ENCODE assay signal across 8 mouse cellular contexts in the genomic region with DNA sequence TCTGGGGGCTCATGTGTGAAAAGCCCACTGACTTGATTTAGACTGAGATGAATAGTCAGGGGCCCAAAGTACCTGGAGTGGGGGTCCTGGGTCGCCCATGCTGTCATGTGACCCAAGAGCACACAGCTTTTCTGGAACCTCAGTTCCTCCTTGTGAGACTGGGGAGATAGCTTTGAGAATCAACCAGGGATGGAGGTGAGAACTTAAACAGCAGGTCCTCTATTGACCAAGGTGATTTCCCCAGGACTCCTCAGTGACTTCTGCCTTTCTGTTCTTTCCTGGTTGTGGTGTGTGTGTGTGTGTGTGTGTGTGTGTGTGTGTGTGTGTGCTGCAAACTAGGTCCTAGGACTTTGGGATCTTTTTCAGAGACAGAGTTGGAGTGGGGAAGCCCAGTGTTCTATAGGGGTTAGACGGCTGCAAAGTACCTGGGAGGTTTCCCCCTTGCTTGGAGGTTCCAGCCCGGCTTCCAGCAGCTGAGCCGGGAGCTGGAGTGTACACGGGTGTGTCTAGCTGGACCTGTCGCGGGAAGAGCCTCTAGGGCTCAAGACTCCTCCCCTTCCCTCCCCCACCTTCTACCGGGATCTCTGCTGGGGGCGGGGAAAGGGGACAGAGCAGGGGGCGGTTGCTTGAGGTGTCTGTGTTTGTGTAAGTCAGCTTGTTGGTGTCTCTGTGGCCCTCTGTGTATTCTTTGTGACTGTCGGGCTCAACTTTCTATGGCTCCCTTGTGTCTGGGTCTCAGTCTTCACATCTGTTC. TPM values are rescaled to one million over a fixed set of nuclear protein-coding genes. Genes with fewer than 3 reads are reported as not detected.
A peak's percentile ranks its signal among the peaks of the same experiment; 100 is the strongest.
DNase-seq lines count a peak whose midpoint lies in the region; ATAC-seq lines count a peak whose summit lies in the region.

No protein-coding gene starts in this region.

- no peaks in the 10 kb centered on the region for H3K9me3 ChIP-seq in megakaryocyte, embryonic 14.5 days
- H3K9me3 ChIP-seq in heart, embryonic 12.5 days (replicated peaks) = no peaks in the 10 kb centered on the region
- no peaks in the 10 kb centered on the region for H3K9me3 ChIP-seq in midbrain, embryonic 11.5 days (ENCODE audit: control insufficient read depth, low read length)

- peaks cover 59% of the 10 kb centered on the region for H3K27me3 ChIP-seq in megakaryocyte, embryonic 14.5 days (replicated peaks)
- H3K27me3 ChIP-seq in heart, embryonic 12.5 days (replicated peaks) = no peaks in the 10 kb centered on the region
- no peaks in the 10 kb centered on the region for H3K27me3 ChIP-seq in midbrain, embryonic 11.5 days (ENCODE audit: control insufficient read depth, insufficient read depth, low read length)

- peaks cover 15% of the 10 kb centered on the region for H3K36me3 ChIP-seq in megakaryocyte, embryonic 14.5 days (replicated peaks; ENCODE audit: low read length)
- peaks cover 14% of the 10 kb centered on the region for H3K36me3 ChIP-seq in heart, embryonic 12.5 days
- H3K36me3 ChIP-seq in midbrain, embryonic 11.5 days (ENCODE audit: control insufficient read depth, insufficient read depth, low read length) = no peaks in the 10 kb centered on the region

- peaks cover 76% of the 10 kb centered on the region for H3K4me1 ChIP-seq in megakaryocyte, embryonic 14.5 days
- H3K4me1 ChIP-seq in heart, embryonic 12.5 days (replicated peaks) = peaks cover 92% of the 10 kb centered on the region
- peaks cover 47% of the 10 kb centered on the region for H3K4me1 ChIP-seq in midbrain, embryonic 11.5 days (ENCODE audit: control insufficient read depth, insufficient read depth, low read length)

- H3K27ac ChIP-seq in heart, embryonic 12.5 days (ENCODE audit: poor library complexity, severe bottlenecking) = peak overlapping the region; percentile 99
- no peak overlapping the region for H3K27ac ChIP-seq in midbrain, embryonic 11.5 days (ENCODE audit: low read depth, low read length)

- peak; percentile 22 for DNase-seq in adrenal gland, postnatal 25 days
- peak; percentile 73 for DNase-seq in kidney, postnatal 10 days
- peak; percentile 91 for DNase-seq in midbrain, embryonic 11.5 days (ENCODE audit: low spot score, missing footprints)
- no peak for DNase-seq in layer of hippocampus, adult 9-10 months (ENCODE audit: low spot score)
- no peak for DNase-seq in frontal cortex, postnatal 14 days (ENCODE audit: low spot score in 2 of 2)

- 3% methylated on average over 11 of the region's 11 CpGs for WGBS in heart, embryonic 12.5 days
- WGBS in midbrain, embryonic 11.5 days = 3% methylated on average over 11 of the region's 11 CpGs

- peak overlapping the region; percentile 88 for H3K4me3 ChIP-seq in megakaryocyte, embryonic 14.5 days (replicated peaks)
- peak overlapping the region; percentile 54 for H3K4me3 ChIP-seq in heart, embryonic 12.5 days
- peak overlapping the region; percentile 25 for H3K4me3 ChIP-seq in midbrain, embryonic 11.5 days (ENCODE audit: low read depth, low read length)

- H3K4me2 ChIP-seq in heart, embryonic 12.5 days = peak overlapping the region; percentile 92
- H3K4me2 ChIP-seq in midbrain, embryonic 11.5 days = peak overlapping the region; percentile 73

- peak overlapping the region; percentile 75 for H3K9ac ChIP-seq in heart, embryonic 12.5 days
- H3K9ac ChIP-seq in midbrain, embryonic 11.5 days (ENCODE audit: low read length) = peak overlapping the region; percentile 52; the same call in 1 of the 2 replicates

- ATAC-seq in megakaryocyte, adult 5-6 weeks (ENCODE audit: poor library complexity, severe bottlenecking) = no peak
- ATAC-seq in heart, embryonic 12.5 days (ENCODE audit: insufficient number of reproducible peaks, low FRiP score) = 0 out of 2 replicates have a peak, but pooled peaks have one; percentile 14
- peak; percentile 10; the same call in 1 of the 2 replicates for ATAC-seq in midbrain, embryonic 11.5 days (ENCODE audit: low FRiP score)

RNA-seq across cellular contexts. Expression of a gene that starts 15.2 kb away (rescaled TPM):
- 11.6 and 16.1 TPM in 2 replicates for polyA plus RNA-seq in megakaryocyte, embryonic 14.5 days (2012; ENCODE audit: insufficient read depth, low replicate concordance)
- total RNA-seq in megakaryocyte, adult 5-6 weeks (2015) = 6.0 TPM in 2 replicates
- 2.6 and 3.0 TPM in 2 replicates for total RNA-seq in megakaryocyte, adult 5-6 weeks (2017)
- total RNA-seq in adrenal gland, postnatal 25 days (2021) = 56.0 and 82.0 TPM in 2 replicates
- 11.3 and 12.3 TPM in 2 replicates for polyA plus RNA-seq in heart, embryonic 12.5 days (2016; fragmentation: Nextera tagmentation; extraction: Ambion mirVana)
- 5.6 and 6.4 TPM in 2 replicates for polyA plus RNA-seq in midbrain, embryonic 11.5 days (2014; fragmentation: Nextera tagmentation; extraction: Ambion mirVana)

RNA-seq across cellular contexts. Expression of a gene that starts 43.0 kb away (rescaled TPM):
- not detected in 2 replicates for polyA plus RNA-seq in megakaryocyte, embryonic 14.5 days (2012; ENCODE audit: insufficient read depth, low replicate concordance)
- not detected in 2 replicates for total RNA-seq in megakaryocyte, adult 5-6 weeks (2015)
- total RNA-seq in megakaryocyte, adult 5-6 weeks (2017) = not detected in 2 replicates
- not detected in 2 replicates for total RNA-seq in adrenal gland, postnatal 25 days (2021)
- 0.42 TPM in 1 of 2 replicates, not detected in the other for polyA plus RNA-seq in heart, embryonic 12.5 days (2016; fragmentation: Nextera tagmentation; extraction: Ambion mirVana)
- not detected in 2 replicates for polyA plus RNA-seq in midbrain, embryonic 11.5 days (2014; fragmentation: Nextera tagmentation; extraction: Ambion mirVana)

RNA-seq across cellular contexts. Expression of a gene that starts 56.9 kb away (rescaled TPM):
- polyA plus RNA-seq in megakaryocyte, embryonic 14.5 days (2012; ENCODE audit: insufficient read depth, low replicate concordance) = not detected in 2 replicates
- total RNA-seq in megakaryocyte, adult 5-6 weeks (2015) = not detected in 2 replicates
- total RNA-seq in megakaryocyte, adult 5-6 weeks (2017) = not detected in 2 replicates
- not detected in 2 replicates for total RNA-seq in adrenal gland, postnatal 25 days (2021)
- polyA plus RNA-seq in heart, embryonic 12.5 days (2016; fragmentation: Nextera tagmentation; extraction: Ambion mirVana) = not detected in 2 replicates
- polyA plus RNA-seq in midbrain, embryonic 11.5 days (2014; fragmentation: Nextera tagmentation; extraction: Ambion mirVana) = not detected in 2 replicates

Comparison
In these comparisons a context has a peak if more than half of its experiments do, and no peak if none do; other contexts are left out.
1. H3K4me3 ChIP-seq: peak in every context shown above with its lines; median percentile 88 in megakaryocyte, embryonic 14.5 days; 54 in heart, embryonic 12.5 days; 25 in midbrain, embryonic 11.5 days.
2. DNase-seq: peak in adrenal gland, postnatal 25 days (single experiment), kidney, postnatal 10 days (single experiment) and midbrain, embryonic 11.5 days (single experiment); none in layer of hippocampus, adult 9-10 months (single experiment) and frontal cortex, postnatal 14 days (0 of 2).